Mouse (Mus musculus) liver, embryonic 16.5 days (tissue): Measurements from ENCODE around the gene Tia1. TPM values are rescaled to one million over a fixed set of nuclear protein-coding genes. Genes with fewer than 3 reads are reported as not detected.
A peak's percentile ranks its signal among the peaks of the same experiment; 100 is the strongest.

Experiments used
- ATAC-seq: fragments of 200-750 bp; cut with Nextera tagmentation; 2 replicates; pipeline ENCODE4 v1.8.0; 2017; ENCODE audit warnings: low read depth, mild to moderate bottlenecking, moderate number of reproducible peaks, moderate library complexity
- H3K27ac ChIP-seq: fragments of 300-500 bp; sonication (generic); 2 replicates; pipeline ENCODE4 v1.5.1; 2014; ENCODE audit warnings: mild to moderate bottlenecking, low read length
- H3K27me3 ChIP-seq: fragments of 300-500 bp; sonication (generic); 2 replicates; pipeline ENCODE4 v1.6.1; 2014; ENCODE audit warnings: low read depth, low read length, mixed read lengths; ENCODE audit not compliant: control insufficient read depth, insufficient read depth
- H3K36me3 ChIP-seq: fragments of 300-500 bp; sonication (generic); 2 replicates; pipeline ENCODE4 v1.6.1; 2014; ENCODE audit warnings: mild to moderate bottlenecking; ENCODE audit not compliant: control insufficient read depth, insufficient read depth
- H3K4me1 ChIP-seq: fragments of 300-500 bp; sonication (generic); 2 replicates; pipeline ENCODE4 v1.6.1; 2014; ENCODE audit warnings: low read depth, low read length, mixed read lengths; ENCODE audit not compliant: control insufficient read depth
- H3K4me2 ChIP-seq: fragments of 300-500 bp; sonication (generic); 2 replicates; pipeline ENCODE4 v1.6.1; 2014; ENCODE audit warnings: low read depth, low read length, mixed read lengths
- H3K4me3 ChIP-seq: fragments of 300-500 bp; sonication (generic); 2 replicates; pipeline ENCODE4 v1.5.1; 2014; ENCODE audit warnings: low read depth, mild to moderate bottlenecking, low read length
- H3K9ac ChIP-seq: fragments of 300-500 bp; sonication (generic); 2 replicates; pipeline ENCODE4 v1.6.1; 2014; ENCODE audit warnings: low read depth, low read length
- H3K9me3 ChIP-seq: fragments of 300-500 bp; sonication (generic); replicated peaks from 2 replicates; pipeline ENCODE4 v1.6.1; 2016; ENCODE audit warnings: low read length; ENCODE audit not compliant: control insufficient read depth
- WGBS: fragments of 180-500 bp; shearing (Covaris S2); extraction: QIAGEN DNeasy Blood & Tissue Kit; methylation state at CpG from one replicate; pipeline ENCODE4 v1.1.7; 2014; ENCODE audit not compliant: insufficient replicate concordance; 5-methylcytosine and 5-hydroxymethylcytosine counted together
- polyA plus RNA-seq: library from polyadenylated mRNA; unstranded; fragments of >200 nt; fragmentation: Nextera tagmentation; extraction: Ambion mirVana; gene quantifications from 2 replicates; pipeline ENCODE4 v1.2.1, GENCODE M21; 2015

Tia1 gene
- polyA plus RNA-seq, 1 experiment from 2014 or later = 17.5 TPM

DNA sequence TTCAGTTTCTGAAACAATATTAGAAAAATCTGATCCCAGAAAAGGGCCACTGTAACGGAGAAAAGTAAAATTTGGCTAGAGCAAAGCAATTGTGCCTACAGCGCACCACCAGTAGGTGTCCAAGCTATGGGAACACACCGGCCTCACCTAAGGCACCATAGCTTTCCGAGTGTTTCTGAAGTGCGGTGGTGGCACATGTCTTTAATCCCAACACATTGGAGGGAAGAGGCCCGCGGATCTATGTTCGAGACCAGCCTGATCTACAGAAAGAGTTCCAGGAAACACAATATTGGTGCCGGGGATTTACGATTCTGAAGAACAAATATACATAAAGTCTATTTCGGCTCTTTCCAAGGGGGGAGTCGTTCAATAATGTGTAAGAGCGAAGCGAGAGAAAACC is 33.7 kb downstream of the Tia1 start:
- H3K27ac ChIP-seq = peak overlapping the region; percentile 95
- H3K4me3 ChIP-seq = peak overlapping the region; percentile 71
- WGBS = 2% methylated on average over 14 of the region's 14 CpGs
- no peaks in the 10 kb centered on the region; the same call in 1 of the 2 replicates for H3K36me3 ChIP-seq
- peaks cover 8% of the 10 kb centered on the region for H3K4me1 ChIP-seq
- H3K9ac ChIP-seq = peak overlapping the region; percentile 91
- peak; percentile 55 for ATAC-seq
- peak overlapping the region; percentile 71 for H3K4me2 ChIP-seq
- no peaks in the 10 kb centered on the region for H3K9me3 ChIP-seq
- no peaks in the 10 kb centered on the region for H3K27me3 ChIP-seq

DNA sequence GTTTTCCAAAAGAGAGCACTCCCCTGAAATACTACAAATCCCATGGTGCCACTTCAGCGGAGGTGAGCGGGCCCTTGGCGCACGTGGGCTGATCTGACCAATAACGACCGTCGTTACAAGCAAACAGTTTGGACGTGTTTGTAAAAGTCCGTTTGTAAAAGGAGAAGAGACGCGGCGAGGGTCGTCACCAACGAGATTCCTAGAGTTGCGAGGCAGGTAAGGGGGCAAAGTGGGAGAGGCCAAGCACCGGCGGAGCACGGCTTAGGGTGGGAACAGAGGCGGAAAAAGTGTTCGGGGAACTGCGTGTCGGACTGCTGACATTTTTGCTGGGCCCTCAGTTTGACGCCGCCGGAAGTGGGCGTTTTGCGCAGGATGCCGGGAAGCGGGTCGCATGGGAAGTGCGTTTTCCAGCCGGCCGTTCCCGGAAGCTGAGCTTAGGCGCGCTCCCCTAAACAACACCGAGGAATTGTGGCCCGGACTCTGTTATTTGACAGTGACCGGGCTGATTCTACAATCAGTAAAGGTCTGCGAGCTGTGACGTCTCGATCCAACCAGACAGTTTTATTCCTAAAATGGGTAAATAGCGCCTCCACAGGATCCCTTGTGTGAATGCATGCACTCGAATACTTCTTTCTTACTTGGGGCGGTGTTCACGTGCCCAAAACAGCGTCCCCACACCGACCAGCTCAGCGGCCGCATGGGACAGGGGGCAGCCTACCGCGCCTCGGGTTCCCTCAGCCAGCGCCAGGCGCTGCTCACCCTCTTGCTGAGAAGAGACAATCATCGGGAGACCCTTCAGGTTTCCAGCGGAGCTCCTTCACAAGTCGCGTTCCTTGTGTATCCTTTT is 34.5 kb downstream of the Tia1 start, which contains the start of gene C87436:
Gene C87436 (plus strand): TSS at position 103 of the 847 bp plus-strand sequence.
- Histone ChIP-seq H3K27me3 (no peaks in the 10 kb centered on the region), H3K9ac (peak within 1 kb of the TSS; percentile 91), H3K4me3 (peak within 1 kb of the TSS; percentile 71), H3K36me3 (no peaks in the 10 kb centered on the region; the same call in none of the 2 replicates), H3K27ac (peak within 1 kb of the TSS; percentile 95), H3K4me1 (peaks cover 8% of the 10 kb centered on the region), H3K9me3 (no peaks in the 10 kb centered on the region), H3K4me2 (peak within 1 kb of the TSS; percentile 71)
- ATAC-seq = peak; percentile 94
- under 1% methylated on average over 59 of the region's 59 CpGs for WGBS

DNA sequence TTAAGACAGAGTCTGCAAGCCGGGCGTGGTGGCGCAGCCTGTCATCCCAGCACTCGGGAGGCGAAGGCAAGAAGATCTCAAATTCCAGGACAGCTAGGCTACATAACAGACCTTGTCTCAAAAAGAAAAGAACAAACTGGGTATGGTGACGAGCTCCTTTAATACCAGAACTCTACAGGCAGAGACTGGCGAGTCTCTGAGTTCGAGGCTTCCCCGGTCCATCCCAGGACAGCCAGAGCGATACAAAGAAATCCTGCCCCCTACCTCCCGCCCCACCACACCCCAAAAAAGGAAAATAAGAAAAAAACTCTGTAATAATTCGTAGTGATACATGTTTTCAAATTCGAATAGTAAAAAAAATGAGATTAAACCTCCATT is 35.1 kb downstream of the Tia1 start:
- no peaks in the 10 kb centered on the region for H3K27me3 ChIP-seq
- peaks cover 8% of the 10 kb centered on the region for H3K4me1 ChIP-seq
- peaks cover 6% of the 10 kb centered on the region for H3K36me3 ChIP-seq
- no peaks in the 10 kb centered on the region for H3K9me3 ChIP-seq
- H3K9ac ChIP-seq = peak overlapping the region; percentile 91
- H3K4me3 ChIP-seq = peak overlapping the region; percentile 71
- no peak for ATAC-seq
- peak overlapping the region; percentile 95 for H3K27ac ChIP-seq
- H3K4me2 ChIP-seq = peak overlapping the region; percentile 71
- under 1% methylated on average over 13 of the region's 13 CpGs for WGBS

DNA sequence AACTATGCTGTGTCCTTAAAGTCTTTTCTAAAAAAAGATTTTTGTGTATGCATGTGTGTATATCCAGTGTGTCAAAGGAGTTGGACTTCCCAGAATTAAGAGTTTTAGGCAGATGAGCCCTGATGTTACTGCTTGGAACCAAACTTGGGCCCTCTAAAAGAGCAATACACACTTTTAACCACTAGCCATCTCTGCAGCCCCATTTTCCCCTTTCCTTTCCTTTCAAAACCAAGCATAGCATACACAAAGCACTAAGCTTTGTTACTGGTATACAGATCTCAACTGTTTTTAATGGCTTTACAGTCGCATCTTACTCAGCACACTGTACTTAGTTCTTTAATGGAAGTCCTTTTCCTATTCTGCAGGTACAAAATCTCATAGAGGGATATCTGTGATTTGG is 35.5 kb downstream of the Tia1 start:
- peak overlapping the region; percentile 71 for H3K4me2 ChIP-seq
- H3K4me1 ChIP-seq = peaks cover 8% of the 10 kb centered on the region
- no peak for ATAC-seq
- H3K4me3 ChIP-seq = peak overlapping the region; percentile 71
- H3K9ac ChIP-seq = peak overlapping the region; percentile 91
- WGBS = 81% methylated on average over 1 of the region's 1 CpGs
- H3K36me3 ChIP-seq = peaks cover 6% of the 10 kb centered on the region
- H3K9me3 ChIP-seq = no peaks in the 10 kb centered on the region
- no peaks in the 10 kb centered on the region for H3K27me3 ChIP-seq
- H3K27ac ChIP-seq = no peak overlapping the region

DNA sequence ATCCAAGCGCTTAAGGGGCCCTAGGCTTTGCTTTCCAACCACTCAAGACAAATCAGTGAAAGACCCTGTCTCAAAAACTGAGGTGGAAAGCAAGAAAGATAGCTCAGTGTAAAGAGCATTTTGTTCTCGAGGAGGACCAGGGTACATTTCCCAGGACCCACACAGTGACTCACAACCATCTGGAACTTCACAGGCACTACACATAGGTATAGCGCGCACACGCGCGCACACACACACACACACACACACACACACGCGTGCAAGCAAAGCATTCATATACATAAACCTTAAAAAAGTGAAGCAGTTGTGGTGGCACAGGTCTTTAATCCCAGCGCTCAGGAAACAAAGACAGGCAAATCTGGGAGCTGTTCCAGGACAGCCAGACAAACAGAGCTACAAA is 37.6 kb downstream of the Tia1 start:
- Histone ChIP-seq H3K4me1 (peaks cover 8% of the 10 kb centered on the region), H3K4me2 (no peak overlapping the region), H3K9ac (no peak overlapping the region), H3K36me3 (peaks cover 14% of the 10 kb centered on the region), H3K4me3 (no peak overlapping the region), H3K27ac (no peak overlapping the region), H3K9me3 (no peaks in the 10 kb centered on the region), H3K27me3 (no peaks in the 10 kb centered on the region)
- no peak for ATAC-seq
- 94% methylated on average over 10 of the region's 10 CpGs for WGBS

DNA sequence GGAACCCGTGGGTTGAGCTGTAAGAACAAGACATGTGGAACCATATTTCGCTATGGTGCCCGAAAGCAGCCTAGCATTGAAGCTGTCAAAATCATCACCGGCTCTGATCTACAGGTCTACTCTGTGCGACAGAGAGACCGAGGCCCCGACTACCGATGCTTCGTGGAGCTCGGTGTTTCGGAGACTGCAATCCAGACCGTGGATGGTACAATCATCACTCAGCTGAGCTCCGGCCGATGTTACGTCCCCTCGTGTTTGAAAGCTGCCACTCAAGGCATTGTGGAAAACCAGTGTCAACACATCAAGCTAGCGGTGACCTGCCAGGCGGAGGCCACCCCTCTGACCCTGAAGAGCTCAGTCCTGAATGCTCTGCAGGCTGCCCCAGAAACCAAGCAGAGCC is 41.5 kb downstream of the Tia1 start:
- H3K27ac ChIP-seq = no peak overlapping the region
- WGBS = 84% methylated on average over 18 of the region's 18 CpGs
- H3K4me3 ChIP-seq = no peak overlapping the region
- no peak overlapping the region for H3K9ac ChIP-seq
- H3K36me3 ChIP-seq = peaks cover 24% of the 10 kb centered on the region
- H3K4me1 ChIP-seq = no peaks in the 10 kb centered on the region
- no peak overlapping the region for H3K4me2 ChIP-seq
- no peaks in the 10 kb centered on the region for H3K9me3 ChIP-seq
- ATAC-seq = no peak
- H3K27me3 ChIP-seq = no peaks in the 10 kb centered on the region

DNA sequence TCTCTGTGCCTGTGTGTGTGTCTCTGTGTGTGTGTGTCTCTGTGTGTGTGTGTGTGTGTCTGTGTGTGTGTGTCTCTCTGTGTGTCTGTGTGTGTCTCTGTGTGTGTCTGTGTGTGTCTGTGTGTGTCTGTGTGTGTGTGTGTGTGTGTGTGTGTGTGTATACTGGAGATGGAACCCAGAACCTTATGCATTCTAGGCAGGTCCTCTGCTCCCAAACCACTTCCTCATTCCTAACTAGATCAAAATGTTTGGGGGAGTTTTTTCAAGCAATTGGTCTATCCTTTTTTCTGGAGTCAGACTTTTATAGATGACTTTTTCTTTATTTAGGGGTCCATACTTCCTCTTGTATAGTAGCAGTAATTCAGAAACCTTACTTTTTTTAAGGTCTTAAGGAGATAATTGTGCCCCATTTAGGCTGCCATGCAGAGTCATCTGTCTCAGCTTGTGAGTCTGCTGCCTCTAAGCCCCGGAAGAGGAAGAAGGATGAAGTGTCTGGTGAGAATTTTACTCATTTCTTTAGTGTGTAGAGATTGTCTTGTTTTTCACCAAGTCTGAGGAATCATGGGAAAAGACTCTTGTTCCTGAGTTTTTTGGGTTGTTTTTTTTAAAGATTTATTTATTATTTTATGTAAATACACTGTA is 43.0 kb downstream of the Tia1 start:
- 38% methylated on average over 1 of the region's 1 CpGs for WGBS
- Histone ChIP-seq H3K4me2 (no peak overlapping the region), H3K9me3 (no peaks in the 10 kb centered on the region), H3K36me3 (peaks cover 27% of the 10 kb centered on the region), H3K4me1 (no peaks in the 10 kb centered on the region), H3K27ac (no peak overlapping the region), H3K9ac (no peak overlapping the region), H3K4me3 (no peak overlapping the region), H3K27me3 (no peaks in the 10 kb centered on the region)
- no peak for ATAC-seq

DNA sequence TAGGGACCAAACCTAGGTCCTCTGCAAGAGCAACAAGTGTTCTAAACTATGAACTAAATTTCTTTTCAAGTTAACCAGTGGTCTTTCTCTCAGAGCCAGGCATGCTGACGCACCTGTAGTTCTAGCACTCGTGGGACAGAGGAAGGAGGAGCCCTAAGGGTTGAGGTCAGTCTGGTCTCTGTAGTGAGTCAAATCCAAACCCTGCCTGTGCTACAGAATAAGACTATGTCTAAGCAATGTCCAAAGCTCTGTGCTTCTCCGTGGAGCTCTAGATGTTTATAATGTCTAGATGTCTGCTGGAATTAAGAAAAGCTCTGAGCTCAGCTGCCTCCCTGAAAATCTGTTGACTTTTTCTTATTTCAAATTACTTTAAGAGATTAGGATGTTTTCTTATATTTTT is 52.7 kb downstream of the Tia1 start:
- H3K27ac ChIP-seq = no peak overlapping the region
- peaks cover 8% of the 10 kb centered on the region; the same call in 1 of the 2 replicates for H3K36me3 ChIP-seq
- ATAC-seq = no peak
- H3K4me3 ChIP-seq = no peak overlapping the region
- H3K9me3 ChIP-seq = no peaks in the 10 kb centered on the region
- WGBS = 75% methylated on average over 3 of the region's 3 CpGs
- no peaks in the 10 kb centered on the region for H3K4me1 ChIP-seq
- no peaks in the 10 kb centered on the region for H3K27me3 ChIP-seq
- no peak overlapping the region for H3K9ac ChIP-seq
- no peak overlapping the region for H3K4me2 ChIP-seq

DNA sequence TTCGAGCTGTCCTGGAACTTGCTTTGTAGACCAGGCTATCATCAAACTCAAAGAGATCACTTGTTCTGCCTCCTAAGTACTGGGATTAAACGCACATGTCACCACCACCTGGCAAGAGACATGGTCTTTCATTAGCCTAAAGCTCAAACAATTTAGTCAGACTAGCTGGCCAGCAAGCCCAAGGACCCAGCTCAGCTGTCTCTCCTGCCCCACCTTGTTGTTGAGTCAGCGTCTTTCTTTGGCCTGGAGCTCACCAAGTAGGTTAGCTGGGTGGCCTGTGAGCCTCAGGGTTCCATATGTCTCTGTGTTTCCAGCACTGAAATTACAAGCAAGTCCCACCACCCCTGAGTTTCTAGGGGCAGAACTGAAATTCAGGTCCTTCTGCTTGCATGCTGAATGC is 59.1 kb downstream of the Tia1 start:
- Histone ChIP-seq H3K36me3 (peaks cover 7% of the 10 kb centered on the region), H3K9me3 (no peaks in the 10 kb centered on the region), H3K27me3 (no peaks in the 10 kb centered on the region), H3K4me2 (no peak overlapping the region), H3K27ac (no peak overlapping the region), H3K4me3 (no peak overlapping the region), H3K4me1 (no peaks in the 10 kb centered on the region), H3K9ac (no peak overlapping the region)
- 81% methylated on average over 3 of the region's 3 CpGs for WGBS
- ATAC-seq = no peak
